Mouse (Mus musculus): ENCODE measurements around the gene Myo18a.

Myo18a gene

DNA sequence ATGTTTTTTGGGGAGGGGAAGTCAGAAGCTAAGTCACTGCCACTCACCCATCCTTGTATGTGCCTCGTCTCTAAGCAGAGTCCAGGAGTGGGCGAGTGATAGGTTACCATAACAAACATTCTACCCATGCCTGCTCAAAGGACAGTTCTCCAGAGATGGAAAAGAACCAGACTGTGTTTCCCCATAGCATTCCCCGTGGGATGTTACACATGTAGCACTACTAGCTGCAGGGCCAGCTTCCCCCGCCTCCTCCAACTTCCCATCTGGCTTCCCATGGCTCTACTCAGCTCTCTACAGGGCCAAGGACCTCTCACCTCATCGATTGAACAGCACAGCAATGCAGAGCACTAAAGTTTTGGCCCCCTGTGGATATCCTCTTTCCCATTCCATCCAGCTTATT lies 32.2 kb downstream of the Myo18a start:
- DNase-seq (ENCODE audit: low read depth, low spot score): no peak

DNA sequence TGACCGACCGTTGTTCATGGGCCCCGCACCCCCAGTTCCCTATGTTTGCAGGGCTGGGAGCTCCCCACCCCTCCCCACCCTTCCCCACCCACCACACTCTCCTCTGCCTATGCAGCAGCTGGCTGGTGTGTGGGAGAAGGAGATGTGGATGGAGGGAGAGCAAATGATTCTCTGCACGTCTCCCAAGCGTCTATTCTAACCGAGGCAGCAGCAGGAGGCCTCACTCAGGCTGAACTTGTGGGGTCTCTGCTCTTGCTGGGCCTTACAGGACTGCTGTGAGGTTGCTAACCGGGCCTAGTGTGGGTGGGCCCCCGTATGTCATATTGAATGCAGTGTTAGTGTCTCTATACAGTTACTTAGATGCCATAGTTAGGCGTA lies 37.4 kb downstream of the Myo18a start:
- no peak for DNase-seq (ENCODE audit: low read depth, low spot score)

DNA sequence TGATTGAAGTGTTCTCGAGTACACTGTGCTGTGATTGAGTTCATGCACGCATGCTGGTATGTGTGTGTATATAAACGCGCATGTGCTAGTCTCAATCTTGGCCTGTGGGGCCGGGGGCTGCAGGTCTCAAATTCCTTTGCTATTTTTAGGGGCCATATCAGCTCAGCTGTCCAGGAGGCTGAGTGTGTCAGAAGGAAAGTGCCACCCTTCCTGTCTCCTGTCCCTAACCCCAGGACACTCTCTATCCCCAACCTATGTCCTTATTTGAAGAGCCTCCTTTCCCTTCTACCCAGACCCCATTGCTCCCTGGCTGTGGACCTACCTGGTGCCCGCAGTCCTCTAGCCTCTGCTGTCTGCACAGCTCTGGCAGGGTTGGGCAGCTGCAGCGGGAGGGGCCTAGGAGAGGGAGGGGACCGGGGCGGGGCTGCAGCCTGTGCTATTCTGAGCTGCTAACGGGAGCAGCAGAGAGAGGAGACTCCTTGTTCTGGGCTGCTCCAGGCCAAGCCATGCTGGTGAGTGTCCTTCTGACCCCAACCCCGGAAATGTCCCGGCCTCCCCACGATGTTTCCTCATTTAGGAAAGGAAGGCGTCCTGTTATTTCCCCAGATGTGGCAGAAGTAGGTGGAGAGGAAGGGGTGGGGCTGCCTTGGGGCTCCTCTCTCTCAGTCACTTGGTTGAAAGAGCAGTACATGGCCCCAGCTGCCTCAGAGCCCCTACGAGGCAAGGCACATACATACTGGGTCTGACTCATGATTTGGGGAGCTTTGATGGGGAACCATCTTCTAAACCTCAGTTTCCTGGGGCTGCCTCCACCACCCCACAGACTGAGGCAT lies 38.0 kb downstream of the Myo18a start:
- DNase-seq (ENCODE audit: low read depth, low spot score): peak; percentile 59

DNA sequence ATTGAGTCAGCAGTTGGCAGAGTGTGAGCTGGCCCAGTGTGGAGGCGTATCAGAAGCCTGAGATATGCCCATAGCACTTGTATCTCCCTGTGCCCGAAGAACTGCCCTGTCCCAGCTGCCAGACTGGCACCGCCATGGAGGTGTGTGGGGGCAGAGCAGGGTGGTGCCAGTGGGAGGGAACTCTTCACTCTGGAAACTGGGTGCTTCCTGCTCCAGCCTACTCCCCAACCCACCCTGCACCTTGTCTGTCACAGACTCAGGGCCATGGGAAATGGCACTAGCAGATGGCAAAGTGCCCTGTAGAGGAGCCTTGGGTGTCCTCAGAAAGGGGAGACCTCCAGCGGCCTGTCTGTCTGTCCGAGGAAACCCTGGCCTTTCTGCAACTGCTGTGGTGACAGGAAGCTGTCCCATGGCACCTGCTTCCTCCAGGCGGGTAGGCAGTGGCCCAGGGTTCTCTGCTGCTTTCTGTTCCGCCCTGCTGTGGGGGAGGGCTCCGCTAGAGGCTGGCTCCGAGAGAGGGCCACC lies 39.4 kb downstream of the Myo18a start:
- no peak for DNase-seq (ENCODE audit: low read depth, low spot score)

DNA sequence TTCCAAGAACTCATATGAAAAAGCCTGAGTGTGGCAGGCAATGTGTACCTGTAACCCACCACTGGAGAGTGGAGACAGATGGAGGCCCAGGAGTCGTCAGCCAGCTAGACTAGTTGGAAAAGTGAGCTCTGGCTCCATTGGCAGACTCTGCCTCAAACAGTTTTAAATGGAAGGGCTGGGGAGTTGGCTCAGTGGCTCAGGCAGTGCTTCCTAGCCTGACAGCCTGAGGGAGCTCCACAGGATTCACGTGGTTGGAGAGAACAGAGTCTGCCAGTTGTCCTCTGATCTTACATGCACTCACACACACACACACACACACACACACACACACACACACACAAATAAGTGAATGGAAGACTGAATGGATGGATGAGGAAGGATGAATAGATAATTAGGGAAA lies 43.2 kb downstream of the Myo18a start:
- DNase-seq (ENCODE audit: low read depth, low spot score): peak; percentile 33

DNA sequence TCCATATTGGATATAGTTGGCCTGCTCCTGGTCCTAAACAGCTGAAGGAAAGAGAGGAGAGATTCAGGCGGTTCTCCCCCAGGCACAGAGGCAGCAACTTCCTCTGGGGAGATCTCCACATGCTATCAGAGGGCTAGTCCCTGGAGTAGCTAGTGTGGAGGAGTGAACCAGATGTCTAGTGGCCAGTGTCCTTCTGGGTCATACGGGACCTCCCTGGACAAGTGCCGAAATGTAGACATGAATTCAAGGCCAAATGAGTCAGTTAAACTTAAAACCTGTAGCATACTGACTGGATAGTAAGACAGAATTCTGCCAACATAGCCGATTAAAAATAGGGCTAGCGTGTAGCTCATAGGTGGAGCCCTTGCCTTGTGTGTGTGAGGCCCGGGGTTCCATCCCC lies 43.8 kb downstream of the Myo18a start:
- no peak for DNase-seq (ENCODE audit: low read depth, low spot score)

DNA sequence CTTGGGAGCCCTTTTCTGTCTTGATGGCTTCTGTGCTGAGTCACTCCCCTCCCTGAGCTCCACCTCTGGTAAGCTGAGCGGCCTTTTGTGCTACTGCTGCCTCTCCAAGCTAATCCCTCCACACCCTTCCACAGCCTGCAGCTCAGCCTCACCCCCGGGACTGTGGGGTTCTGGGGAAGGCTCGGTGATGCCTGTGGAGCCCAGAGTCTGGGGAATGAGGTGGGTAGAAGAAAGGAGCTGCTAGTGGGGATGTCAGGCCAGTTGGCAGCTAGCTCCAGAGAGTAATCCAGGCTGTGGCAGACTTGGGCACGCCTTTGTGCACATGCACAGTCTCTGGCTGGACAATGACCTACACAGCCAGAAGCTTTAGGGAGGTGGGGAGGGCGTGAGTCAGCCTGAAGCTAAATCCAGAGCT lies 45.0 kb downstream of the Myo18a start:
- DNase-seq (ENCODE audit: low read depth, low spot score): peak; percentile 54

DNA sequence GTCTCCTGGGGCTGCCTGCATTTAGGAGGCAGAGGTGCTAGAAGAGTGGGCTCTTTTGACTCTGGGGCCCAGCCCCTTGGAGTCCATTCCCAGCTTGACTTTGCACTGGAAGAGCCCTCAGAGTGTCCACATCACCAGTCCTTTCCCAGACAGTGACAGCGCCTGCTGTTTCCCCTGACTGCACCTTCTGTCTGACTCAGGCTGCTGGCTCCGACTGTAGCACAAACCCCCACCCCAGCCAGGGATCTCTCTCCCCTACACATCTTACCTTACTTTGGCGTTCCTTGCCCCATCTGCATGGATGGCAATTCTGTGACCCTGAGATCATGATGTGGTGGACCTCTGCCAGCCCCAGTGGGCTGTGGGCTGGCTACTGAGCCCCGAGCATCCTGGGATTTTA lies 46.2 kb downstream of the Myo18a start:
- no peak for DNase-seq (ENCODE audit: low read depth, low spot score)

DNA sequence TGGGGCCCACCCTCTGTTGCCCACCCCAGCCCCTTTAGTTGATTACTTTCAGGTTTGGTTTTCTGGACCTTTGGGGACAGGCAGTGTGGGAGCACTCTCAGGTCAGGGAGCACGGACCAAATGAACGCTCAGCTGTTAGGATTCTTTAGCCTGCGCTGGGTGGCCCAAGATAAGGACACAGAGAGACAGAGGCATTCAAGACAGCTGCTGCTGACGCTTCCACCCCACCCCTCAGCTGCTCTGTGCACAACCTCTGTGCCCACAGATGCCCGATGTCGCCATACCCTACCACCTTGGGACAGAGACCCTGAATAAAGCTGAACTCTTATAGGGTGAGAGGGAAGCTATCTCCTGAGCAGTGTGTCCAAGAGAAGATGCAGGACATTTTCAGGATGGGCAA lies 47.0 kb downstream of the Myo18a start:
- no peak for DNase-seq (ENCODE audit: low read depth, low spot score)

DNA sequence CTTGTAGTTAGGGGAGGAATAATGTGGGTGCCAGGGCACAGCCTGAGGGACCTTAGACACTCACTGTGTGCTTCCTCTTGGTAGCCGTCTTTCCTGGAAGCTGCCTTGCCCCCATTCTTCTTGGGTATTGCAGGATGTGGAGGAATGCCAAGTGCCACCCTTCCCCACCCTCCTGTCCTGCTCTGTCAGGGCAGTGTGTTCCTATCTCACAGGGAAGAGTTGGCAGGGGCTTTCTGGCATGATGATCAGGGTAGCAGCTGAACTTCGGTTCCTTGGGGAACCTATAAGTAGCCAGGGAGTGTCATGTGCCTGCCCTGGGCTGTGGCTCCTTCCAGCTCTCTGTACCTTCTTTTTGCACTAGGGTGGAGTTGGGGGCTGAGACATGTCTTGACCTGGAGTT lies 50.9 kb downstream of the Myo18a start:
- DNase-seq (ENCODE audit: low read depth, low spot score): no peak

DNA sequence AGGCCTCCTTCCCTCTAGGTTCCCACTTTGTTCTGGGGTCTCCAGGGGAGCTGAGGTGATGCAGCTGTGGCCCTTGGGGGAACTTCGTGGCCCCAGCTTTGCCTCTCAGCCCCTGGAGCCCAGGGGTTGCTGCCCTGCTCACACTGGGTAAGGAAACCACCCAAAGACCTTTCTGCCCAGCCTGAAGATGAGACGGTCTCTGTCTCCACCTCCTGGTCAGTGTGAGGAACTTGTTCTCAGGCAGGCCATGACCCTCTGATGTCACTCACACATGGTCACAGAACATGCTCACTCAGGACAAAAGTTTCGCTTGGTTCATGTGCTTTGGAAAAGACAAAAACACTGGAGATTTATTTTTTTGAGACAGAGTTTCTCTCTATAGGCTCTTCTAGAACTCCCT lies 53.0 kb downstream of the Myo18a start:
- peak; percentile 87 for DNase-seq (ENCODE audit: low read depth, low spot score)

DNA sequence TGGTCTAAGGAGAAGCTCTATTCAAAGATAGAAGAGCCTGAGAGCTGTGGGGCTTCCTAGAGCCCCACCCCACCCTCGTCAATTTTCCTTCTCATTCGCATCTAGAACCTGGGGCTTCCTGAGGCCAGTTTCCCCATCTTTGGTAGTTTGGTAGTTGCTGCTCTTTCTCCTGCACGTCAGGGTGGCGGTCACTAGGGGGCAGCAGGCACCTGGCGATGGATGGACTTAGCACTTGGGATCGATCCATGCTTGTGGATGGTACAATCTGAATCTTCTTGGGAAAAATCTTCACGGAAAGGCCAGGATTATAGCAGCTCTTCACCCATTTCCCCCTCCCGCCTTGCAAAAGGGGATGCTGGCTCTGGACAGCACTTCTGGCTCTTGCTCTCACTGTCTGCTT lies 58.6 kb downstream of the Myo18a start:
- peak; percentile 78 for DNase-seq (ENCODE audit: low read depth, low spot score)

DNA sequence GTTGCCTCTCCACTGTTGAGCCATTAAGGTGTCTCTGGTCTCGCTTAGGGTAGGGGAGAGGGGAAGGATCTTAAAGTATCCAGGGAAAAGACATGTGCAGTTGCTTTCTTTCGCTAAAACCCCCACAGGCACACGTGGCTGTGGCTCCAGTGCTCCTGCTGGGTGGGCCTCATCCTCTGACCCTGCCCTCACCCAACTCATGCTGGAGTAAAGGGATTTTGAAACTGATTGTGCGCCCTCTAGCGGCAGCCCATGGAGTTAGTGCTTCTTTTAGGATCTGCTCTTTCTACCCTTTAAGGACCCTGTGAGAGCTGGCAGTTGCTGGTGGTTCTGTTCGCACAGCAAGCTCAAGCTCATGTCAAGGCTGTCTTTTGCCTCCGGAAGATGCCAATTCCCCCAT lies 59.7 kb downstream of the Myo18a start:
- peak; percentile 88 for DNase-seq (ENCODE audit: low read depth, low spot score)

DNA sequence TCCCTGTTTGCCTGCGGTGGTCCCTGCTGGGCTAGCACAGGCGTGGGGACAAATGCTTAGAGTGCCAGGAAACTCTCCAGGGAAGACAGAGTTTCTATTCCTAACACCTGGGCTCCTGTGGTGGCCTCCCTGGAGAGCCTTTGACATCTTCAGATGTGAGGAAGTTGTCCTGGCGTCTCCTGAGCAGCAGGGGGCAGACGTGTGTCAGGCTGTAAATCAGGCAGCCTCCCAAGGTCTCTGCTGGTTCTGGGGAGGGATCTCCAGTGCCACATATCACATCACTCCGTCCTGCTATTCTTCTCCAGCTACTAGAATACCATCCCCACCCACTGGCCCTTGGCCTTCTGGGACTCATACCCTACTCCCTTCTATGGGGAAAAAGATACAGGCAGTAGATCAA lies 62.8 kb downstream of the Myo18a start:
- peak; percentile 82 for DNase-seq (ENCODE audit: low read depth, low spot score)

DNA sequence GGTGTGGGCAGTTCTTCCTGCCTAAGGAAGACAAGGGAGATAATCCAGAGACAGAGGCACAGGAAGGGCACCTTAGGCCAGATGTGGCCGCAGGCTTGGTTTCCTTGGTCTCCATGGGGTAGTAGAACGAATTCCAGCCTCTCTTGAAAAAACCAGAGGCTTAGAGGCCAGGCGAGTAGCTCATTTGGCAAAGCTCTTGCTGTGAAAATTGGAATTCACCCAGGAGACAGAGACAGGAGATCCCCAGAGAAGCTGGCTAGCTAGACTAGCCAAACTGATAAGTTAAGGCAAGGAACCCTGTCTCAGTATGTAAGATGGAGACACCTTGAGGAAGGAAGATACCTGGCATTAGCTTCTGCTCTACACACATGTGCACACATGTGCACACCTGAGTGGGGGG lies 63.3 kb downstream of the Myo18a start:
- no peak for DNase-seq (ENCODE audit: low read depth, low spot score)

DNA sequence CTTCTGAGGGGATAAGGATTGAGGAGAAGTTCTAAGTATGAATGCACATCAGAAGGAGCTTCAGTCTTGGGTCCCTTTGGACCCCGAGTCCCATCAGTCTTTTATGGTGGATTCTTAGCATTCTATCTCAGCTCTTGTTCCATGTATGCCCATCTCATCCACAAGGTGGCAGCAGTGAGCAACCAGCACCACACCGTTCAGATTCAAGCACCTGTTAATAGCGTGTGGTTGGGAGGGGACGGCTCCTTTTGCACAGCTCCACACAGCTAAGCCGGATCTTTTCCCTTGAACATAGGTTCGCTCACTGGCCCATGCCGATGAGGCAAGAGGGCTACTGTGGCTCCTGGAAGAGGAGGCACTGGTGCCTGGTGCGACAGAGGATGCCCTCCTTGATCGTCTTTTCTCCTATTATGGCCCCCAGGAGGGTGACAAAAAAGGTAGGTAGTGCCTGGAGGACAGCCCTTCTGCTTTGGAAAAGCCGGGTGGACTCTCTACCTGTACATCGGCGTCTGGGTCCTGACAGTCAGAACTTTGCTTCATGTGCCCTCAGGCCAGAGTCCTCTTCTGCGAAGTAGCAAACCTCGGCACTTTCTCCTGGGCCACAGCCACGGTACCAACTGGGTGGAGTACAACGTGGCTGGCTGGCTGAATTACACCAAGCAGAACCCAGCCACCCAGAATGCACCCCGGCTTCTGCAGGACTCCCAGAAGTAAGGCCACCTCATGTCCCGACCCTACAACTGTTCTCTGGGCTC lies 64.4 kb downstream of the Myo18a start:
- peak; percentile 91 for DNase-seq (ENCODE audit: low read depth, low spot score)

DNA sequence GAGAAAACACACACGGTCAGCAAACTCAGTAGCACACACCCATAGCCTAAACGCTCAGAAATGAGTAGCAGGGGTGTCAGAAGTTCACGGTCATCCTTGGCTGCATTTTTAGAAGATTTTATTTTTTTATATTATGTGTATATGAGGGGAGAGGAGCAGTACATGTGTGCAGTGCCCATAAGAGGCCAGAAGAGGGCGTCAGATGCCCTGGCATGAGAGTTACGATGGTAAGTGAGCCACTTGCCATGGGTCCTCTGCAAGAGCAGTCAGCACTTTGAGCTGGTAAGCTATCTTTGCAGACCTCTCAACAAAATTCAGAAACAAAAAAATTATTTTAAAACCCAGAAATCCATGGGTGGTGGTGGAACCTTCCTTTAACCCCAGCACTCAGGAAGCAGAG lies 65.1 kb downstream of the Myo18a start:
- peak; percentile 72 for DNase-seq (ENCODE audit: low read depth, low spot score)

DNA sequence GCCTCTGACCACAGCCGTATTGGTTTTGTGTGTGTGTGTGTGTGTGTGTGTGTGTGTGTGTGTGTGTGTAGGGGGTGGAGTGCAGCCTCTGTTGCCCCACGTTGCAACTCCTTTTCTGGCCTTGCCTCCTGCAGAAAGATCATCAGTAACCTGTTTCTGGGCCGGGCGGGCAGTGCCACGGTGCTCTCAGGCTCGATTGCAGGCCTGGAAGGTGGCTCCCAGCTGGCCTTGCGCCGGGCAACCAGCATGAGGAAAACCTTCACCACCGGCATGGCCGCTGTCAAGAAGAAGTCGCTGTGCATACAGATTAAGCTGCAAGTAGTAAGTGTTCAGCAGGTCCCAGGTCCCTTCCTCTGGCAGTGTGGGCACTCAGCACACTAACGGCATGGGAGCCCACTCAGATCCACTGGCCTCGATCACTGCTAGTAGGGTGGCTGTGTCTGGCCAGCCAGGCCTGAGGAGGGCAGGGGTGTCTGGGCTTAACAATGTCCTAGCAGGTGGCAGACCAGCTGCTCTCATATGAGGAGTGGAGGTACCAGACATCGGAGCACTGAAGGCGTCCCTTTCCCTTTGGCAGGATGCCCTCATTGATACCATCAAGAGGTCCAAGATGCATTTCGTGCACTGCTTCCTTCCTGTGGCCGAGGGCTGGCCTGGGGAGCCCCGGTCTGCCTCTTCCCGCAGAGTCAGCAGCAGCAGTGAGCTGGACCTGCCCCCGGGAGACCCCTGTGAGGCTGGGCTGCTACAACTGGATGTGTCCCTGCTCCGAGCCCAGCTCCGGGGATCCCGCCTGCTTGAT lies 66.2 kb downstream of the Myo18a start:
- no peak for DNase-seq (ENCODE audit: low read depth, low spot score)

DNA sequence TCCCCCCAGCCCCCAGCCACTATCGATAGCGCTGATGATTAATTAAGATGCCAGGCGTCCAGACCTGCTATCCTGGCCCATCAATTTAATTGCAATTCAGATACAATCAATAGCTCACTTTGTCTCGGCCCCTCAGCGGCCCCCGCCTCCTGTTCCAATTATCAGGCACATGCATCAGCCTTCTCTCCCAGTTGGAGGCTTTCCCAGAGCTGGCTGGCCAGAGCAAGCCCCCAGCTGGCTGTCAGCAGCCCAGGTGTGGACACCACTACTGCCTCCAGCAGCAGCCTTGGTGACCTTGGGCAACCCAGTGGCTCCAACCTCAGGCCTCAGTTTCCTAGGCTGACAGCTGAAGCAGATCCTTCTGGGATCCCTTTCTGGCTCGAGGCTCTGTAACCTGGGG lies 67.8 kb downstream of the Myo18a start:
- no peak for DNase-seq (ENCODE audit: low read depth, low spot score)

DNA sequence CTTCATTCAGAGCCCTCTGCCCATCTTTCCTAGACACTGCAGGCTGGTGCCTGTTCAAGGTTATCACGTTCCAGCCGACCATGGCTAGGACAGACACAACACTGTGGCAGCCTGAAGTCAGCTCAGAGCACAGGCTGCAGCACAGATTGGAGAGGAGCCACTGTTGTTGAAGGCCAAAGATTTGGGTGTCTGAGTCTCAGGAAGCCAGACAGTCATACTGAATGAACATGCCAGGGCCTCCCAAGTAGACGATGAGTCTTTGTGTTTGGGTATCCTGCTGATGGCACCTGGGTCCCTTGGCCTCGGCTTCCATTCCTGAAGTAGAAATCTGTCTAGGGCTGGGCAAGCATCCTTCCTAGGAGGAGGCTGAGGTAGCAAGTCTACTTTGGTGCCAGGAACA lies 69.5 kb downstream of the Myo18a start:
- DNase-seq (ENCODE audit: low read depth, low spot score): no peak

DNA sequence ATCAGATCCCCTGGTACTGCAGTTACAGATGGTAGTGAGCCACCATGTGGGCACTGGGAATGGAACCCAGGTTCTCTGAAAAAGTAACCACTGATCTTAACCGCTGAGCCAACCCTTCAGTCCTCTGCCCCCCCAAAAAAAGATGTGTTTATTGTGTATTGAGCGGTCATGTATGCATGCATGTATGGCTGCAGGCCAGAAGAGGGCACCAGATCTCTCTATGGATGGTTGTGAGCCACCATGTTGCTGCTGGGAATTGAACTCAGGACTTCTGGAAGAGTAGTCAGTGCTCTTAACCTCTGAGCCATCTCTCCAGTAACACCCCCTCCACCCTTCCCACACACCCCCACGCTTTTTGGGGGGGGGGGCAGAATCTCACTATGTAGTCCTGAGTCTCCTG lies 72.1 kb downstream of the Myo18a start:
- peak; percentile 52 for DNase-seq (ENCODE audit: low read depth, low spot score)

DNA sequence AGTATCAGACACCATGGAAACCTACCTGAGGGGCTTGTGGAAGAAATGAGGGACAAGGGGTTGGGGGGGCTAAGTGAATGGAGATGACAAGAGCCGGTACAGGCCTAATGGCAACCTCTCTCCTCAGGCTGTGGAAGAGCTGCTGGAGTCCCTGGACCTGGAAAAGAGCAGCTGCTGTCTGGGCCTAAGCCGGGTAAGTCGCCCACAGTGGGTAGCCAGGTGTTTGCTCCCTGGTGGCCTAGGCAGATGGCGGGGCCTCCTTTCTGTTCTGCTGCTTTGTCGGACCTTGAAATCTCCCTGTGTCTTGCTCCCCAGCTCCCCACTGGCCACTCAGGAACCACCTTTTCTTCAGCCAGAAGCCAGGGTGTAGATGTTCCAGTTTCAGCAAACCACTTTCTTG lies 73.2 kb downstream of the Myo18a start:
- DNase-seq (ENCODE audit: low read depth, low spot score): no peak

All from ZHBTc4 (cell line).